Mouse (Mus musculus): ENCODE measurements around the gene Sept7. TPM values are rescaled to one million over a fixed set of nuclear protein-coding genes. Genes with fewer than 3 reads are reported as not detected.
"Not testable (repeated sequence)": the region's sequence is repeated elsewhere in the genome, so short reads cannot be mapped to it uniquely, and the experiment has no call there.

Gene Sept7
- polyA plus RNA-seq, 1 experiment from 2014 or later, result 262 TPM

DNA sequence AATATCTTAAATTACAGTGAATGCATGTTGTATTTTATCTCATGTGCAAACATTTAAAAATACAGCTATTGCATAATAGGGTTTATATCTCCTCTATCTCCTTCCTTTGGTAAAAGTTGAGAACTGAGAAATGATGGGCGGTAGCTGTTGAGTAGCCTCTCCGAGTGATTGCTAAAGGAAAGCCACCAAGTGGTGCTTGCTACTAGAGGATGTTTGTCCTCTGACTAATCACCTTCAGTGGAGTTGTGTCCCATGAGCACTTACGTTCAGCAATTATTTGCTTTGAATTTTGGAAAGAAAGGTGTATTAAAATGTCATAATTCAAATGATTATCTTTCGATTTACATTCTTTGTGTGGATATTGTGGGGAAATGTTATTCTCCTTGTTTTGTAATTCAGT lies 13.6 kb downstream of the Sept7 start:
- Histone ChIP-seq H3K4me1 (replicated peaks) (no peaks in the 10 kb centered on the region), H3K9me3 (no peaks in the 10 kb centered on the region), H3K36me3 (peaks cover 8% of the 10 kb centered on the region; the same call in 1 of the 2 replicates), H3K4me3 (replicated peaks) (no peak overlapping the region), H3K27me3 (replicated peaks) (no peaks in the 10 kb centered on the region), H3K27ac (no peak overlapping the region), H3K4me2 (replicated peaks) (no peak overlapping the region), H3K9ac (no peak overlapping the region)
- WGBS, result 92% methylated on average over 4 of the region's 4 CpGs
- no peak for ATAC-seq

DNA sequence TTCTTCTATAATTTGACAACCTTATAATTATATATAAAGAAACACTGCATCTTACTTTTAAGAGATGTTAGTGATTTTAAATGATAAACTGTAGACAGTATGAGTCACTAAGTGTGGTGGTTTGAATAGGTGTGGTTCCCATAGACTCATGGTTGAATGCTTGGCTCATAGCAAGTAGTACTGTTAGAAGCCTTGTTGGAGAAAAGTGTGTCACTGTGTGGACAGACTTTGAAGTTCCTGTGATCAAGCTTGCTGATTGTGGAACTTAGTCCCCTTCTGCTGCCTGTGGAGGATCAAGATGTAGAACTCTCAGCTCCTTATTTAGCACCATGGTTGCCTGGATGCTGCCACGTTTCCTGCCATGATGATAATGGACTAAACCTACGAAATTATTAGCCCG lies 14.9 kb downstream of the Sept7 start:
- WGBS, result 95% methylated on average over 3 of the region's 3 CpGs
- Histone ChIP-seq H3K27ac (no peak overlapping the region), H3K27me3 (replicated peaks) (no peaks in the 10 kb centered on the region)

DNA sequence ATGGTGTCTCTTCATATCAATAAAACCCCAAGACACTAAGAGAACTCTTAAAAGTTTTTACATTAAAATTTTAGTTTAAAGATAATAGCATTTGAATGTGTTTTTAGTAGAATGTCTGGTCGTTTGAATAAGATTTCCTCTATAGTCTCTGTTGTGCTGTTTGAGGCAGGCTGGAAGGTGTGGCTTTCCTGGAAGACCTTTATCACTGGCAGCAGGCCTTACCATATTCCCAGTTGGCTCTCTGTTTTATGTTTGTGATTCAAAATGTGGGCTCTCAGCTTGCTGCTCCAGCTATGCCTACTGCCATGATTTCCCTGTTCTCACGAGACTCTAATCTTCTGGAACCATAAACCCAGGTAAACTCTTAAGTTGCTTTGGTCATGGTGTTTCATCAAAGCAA lies 15.3 kb downstream of the Sept7 start:
- H3K4me3 ChIP-seq (replicated peaks), result no peak overlapping the region
- no peaks in the 10 kb centered on the region for H3K27me3 ChIP-seq (replicated peaks)
- ATAC-seq, result no peak
- H3K4me1 ChIP-seq (replicated peaks), result no peaks in the 10 kb centered on the region
- no peak overlapping the region for H3K4me2 ChIP-seq (replicated peaks)
- no peak overlapping the region for H3K27ac ChIP-seq
- no peak overlapping the region for H3K9ac ChIP-seq
- no peaks in the 10 kb centered on the region for H3K9me3 ChIP-seq
- H3K36me3 ChIP-seq, result peaks cover 8% of the 10 kb centered on the region; the same call in 1 of the 2 replicates
- WGBS, result 87% methylated on average over 2 of the region's 2 CpGs

More for the DNA sequence above, 14.9 kb downstream of the Sept7 start:
- ATAC-seq, result no peak
- H3K4me1 ChIP-seq (replicated peaks), result no peaks in the 10 kb centered on the region
- no peaks in the 10 kb centered on the region for H3K9me3 ChIP-seq
- no peak overlapping the region for H3K4me3 ChIP-seq (replicated peaks)
- no peak overlapping the region for H3K4me2 ChIP-seq (replicated peaks)
- H3K9ac ChIP-seq, result no peak overlapping the region
- peaks cover 8% of the 10 kb centered on the region; the same call in 1 of the 2 replicates for H3K36me3 ChIP-seq

DNA sequence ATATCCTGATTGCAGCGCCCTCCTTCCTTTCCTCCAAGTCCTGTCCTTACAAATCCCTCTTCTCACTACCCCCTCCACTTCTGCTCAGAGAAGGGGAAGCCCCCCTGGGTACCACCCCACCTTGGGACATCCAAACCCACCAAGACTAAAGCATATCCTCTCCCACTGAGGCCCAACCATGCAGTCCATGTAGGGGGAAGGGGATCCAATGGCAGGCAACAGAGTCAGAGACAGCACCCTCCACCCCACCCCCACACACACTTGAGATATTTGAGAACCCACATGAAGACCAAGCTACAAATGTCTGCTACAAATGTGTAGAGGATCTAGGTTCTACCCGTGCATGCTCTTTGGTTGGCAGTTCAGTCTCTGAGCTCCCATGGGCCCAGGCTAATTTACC lies 19.7 kb downstream of the Sept7 start:
- Histone ChIP-seq H3K27me3 (replicated peaks) (no peaks in the 10 kb centered on the region), H3K9ac (no peak overlapping the region), H3K4me1 (replicated peaks) (no peaks in the 10 kb centered on the region), H3K27ac (no peak overlapping the region), H3K36me3 (peaks cover 8% of the 10 kb centered on the region; the same call in 1 of the 2 replicates), H3K4me3 (replicated peaks) (no peak overlapping the region), H3K4me2 (replicated peaks) (no peak overlapping the region), H3K9me3 (no peaks in the 10 kb centered on the region)
- no peak for ATAC-seq
- WGBS, result 96% methylated on average over 2 of the region's 2 CpGs

DNA sequence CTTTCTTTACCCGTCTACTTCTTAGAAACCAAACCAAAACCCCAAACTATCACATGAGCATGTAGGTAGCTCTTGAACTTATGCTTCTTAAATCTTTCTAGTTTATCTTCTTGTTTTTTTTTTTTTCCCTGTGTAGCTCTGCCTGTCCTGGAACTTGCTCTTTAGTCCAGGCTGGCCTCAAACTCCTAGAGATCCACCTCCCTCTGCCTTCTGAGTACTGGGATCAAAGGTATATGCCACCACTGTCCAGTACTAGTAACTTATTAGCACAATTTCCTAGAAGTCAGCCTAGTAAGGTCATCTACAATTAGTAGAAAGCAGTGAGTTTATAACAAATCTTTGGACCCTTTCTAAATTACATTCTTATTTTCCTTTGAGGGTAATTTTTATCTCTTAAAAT lies 37.6 kb downstream of the Sept7 start:
- Histone ChIP-seq H3K27me3 (replicated peaks) (no peaks in the 10 kb centered on the region), H3K9me3 (no peaks in the 10 kb centered on the region), H3K9ac (no peak overlapping the region), H3K4me1 (replicated peaks) (no peaks in the 10 kb centered on the region), H3K4me3 (replicated peaks) (no peak overlapping the region), H3K27ac (no peak overlapping the region), H3K36me3 (peaks cover 6% of the 10 kb centered on the region; the same call in 1 of the 2 replicates), H3K4me2 (replicated peaks) (no peak overlapping the region)
- ATAC-seq, result no peak
- WGBS, result 94% methylated on average over 1 of the region's 1 CpGs

DNA sequence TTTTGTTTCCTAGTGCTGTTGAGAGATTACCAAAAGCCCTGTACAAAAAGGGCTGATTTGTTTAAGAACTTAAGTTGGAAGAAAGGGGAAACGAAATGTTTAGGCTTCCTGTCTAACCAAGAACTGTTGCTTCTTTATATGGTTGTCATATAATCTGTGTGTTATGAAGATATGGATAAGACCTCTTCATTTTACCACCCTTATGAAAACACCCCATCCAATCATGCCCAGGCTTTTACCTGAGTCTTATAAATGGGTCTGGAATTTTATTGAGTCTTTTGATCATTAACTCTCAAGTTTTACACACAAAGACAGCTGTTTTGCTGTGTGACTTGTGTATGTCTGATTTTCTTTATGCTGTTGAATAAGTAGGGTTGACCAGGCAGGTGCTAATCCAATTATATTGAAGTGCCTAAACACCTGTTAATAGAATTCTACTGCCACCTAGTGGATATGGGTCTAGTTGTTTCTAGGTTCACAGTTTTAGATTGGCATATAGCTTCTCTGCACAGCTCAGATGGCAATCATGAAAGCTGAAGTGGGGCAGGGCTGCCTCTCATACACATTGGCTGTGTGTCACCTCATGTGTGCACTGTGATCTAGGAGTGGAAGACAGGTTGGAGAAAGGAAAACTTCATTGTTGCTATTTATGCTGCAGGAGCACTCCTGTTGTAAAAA lies 57.4 kb downstream of the Sept7 start:
- no peaks in the 10 kb centered on the region for H3K27me3 ChIP-seq (replicated peaks)
- no peak overlapping the region for H3K4me3 ChIP-seq (replicated peaks)
- no peak overlapping the region for H3K9ac ChIP-seq
- WGBS, result 73% methylated on average over 1 of the region's 1 CpGs
- peak; percentile 62; the same call in 1 of the 2 replicates for ATAC-seq
- no peaks in the 10 kb centered on the region for H3K9me3 ChIP-seq
- no peaks in the 10 kb centered on the region for H3K4me1 ChIP-seq (replicated peaks)
- H3K4me2 ChIP-seq (replicated peaks), result no peak overlapping the region
- H3K36me3 ChIP-seq, result peaks cover 2% of the 10 kb centered on the region; the same call in 1 of the 2 replicates
- no peak overlapping the region for H3K27ac ChIP-seq

DNA sequence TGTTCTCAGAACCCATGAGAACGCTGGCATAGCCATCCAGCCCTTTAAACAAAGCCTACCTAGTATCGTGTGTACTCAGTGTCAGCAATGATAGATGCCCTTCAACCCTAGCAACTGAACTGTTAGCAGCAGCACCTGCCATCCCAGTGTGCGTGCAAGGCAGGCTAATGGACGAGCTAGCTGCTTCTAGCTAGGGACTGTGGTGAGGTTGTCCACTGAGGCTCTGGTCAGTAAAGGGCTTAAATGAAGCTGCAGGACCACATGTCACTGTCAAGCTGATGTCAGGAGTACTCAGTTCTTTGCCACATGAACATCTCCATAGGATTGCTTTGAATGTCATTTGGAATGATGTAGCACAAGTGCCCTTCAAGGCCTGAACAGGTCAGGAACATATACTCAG lies 62.1 kb downstream of the Sept7 start:
- Histone ChIP-seq H3K4me1 (replicated peaks) (no peaks in the 10 kb centered on the region), H3K9ac (no peak overlapping the region), H3K4me2 (replicated peaks) (no peak overlapping the region), H3K36me3 (no peaks in the 10 kb centered on the region; the same call in 1 of the 2 replicates), H3K9me3 (no peaks in the 10 kb centered on the region), H3K27me3 (replicated peaks) (no peaks in the 10 kb centered on the region), H3K4me3 (replicated peaks) (no peak overlapping the region), H3K27ac (no peak overlapping the region)
- 61% methylated on average over 4 of the region's 4 CpGs for WGBS
- no peak for ATAC-seq

DNA sequence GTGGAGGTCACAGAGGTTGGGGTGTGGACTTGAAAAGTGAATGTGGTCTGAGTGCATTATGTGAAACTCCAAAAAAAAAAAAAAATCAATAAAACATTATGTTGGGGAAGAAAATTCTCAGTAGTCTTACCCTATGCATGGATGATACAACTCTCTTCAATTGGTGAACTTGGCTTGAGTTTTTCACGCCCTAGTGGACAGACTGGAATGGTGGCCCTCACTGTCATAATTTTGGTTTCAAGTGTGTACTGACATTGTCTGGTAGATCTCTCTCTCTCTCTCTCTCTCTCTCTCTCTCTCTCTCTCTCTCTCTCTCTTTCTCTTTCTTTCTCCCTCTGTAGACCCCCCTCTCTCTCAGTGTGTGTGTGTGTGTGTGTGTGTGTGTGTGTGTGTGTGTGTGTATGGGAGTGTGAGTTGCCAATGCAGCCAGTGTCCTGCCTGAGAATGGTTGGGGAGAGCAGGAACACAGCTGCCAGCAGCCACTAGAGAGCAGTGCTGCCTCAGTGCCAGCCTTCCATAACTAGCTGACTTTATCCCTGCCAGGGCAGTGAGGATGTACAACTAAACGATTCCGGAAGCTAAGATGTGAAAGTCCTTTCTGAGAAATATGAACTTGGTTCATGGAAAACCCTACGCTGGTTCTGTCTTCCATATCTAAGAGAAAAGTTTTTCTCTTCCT lies 65.7 kb downstream of the Sept7 start:
- ATAC-seq, result peak; percentile 76
- Histone ChIP-seq H3K9me3 (no peaks in the 10 kb centered on the region), H3K27me3 (replicated peaks) (no peaks in the 10 kb centered on the region), H3K4me1 (replicated peaks) (no peaks in the 10 kb centered on the region), H3K36me3 (no peaks in the 10 kb centered on the region), H3K27ac (no peak overlapping the region), H3K9ac (no peak overlapping the region), H3K4me2 (replicated peaks) (no peak overlapping the region), H3K4me3 (replicated peaks) (no peak overlapping the region)
- 52% methylated on average over 4 of the region's 4 CpGs for WGBS

DNA sequence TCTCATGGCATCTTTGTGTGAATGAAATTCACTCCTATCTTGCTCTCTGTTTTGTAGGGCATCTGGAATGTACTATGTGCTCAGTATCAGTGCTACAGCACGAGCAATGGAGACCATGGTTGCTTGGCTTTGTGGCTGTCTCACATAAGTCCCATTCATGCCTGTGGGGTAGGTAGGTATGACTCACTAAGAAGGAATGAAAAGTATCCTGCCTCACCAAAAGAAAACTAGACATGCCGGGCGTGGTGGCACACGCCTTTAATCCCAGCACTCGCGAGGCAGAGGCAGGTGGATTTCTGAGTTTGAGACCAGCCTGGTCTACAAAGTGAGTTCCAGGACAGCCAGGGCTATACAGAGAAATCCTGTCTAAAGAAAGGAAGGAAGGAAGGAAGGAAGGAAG lies 67.4 kb downstream of the Sept7 start:
- not testable (repeated sequence) for H3K36me3 ChIP-seq; H3K9ac ChIP-seq; H3K4me3 ChIP-seq (replicated peaks); ATAC-seq; H3K27ac ChIP-seq; H3K9me3 ChIP-seq; H3K4me2 ChIP-seq (replicated peaks); H3K27me3 ChIP-seq (replicated peaks); H3K4me1 ChIP-seq (replicated peaks)
- WGBS, result 89% methylated on average over 6 of the region's 6 CpGs

DNA sequence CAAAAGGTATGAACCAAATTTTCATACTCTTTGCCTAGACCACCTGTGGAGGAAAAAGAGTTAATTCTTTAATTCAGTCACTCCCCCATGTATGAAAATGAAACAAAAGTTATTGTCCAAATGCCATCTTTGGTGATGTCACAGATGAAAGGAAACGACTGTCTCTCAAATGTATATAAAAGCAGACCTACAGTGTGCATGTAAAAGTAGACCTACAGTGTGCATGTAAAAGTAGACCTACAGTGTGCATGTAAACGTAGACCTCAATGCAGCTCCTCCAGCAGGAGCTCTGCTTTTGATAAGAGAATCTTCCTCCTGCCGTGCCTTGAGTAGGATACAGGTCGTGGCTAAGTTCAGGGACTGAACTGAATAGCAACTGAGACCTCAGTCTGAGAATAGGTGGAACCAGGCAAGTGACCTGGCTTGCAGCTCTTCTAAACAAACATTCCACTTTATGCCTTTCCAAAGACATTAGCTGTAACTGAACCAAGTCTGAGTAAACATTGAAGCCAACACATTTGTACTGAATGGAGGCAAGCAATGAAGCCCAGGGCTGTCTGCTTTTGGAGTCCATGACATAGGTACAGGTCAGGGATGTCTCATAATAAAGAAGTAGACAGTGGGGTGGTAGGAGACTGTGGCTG lies 75.6 kb downstream of the Sept7 start:
- no peak for ATAC-seq
- no peaks in the 10 kb centered on the region for H3K27me3 ChIP-seq (replicated peaks)
- no peak overlapping the region for H3K4me3 ChIP-seq (replicated peaks)
- WGBS, result 74% methylated on average over 4 of the region's 4 CpGs
- H3K9ac ChIP-seq, result no peak overlapping the region
- no peaks in the 10 kb centered on the region for H3K9me3 ChIP-seq
- H3K4me2 ChIP-seq (replicated peaks), result no peak overlapping the region
- no peaks in the 10 kb centered on the region for H3K36me3 ChIP-seq
- no peak overlapping the region for H3K27ac ChIP-seq
- no peaks in the 10 kb centered on the region for H3K4me1 ChIP-seq (replicated peaks)

DNA sequence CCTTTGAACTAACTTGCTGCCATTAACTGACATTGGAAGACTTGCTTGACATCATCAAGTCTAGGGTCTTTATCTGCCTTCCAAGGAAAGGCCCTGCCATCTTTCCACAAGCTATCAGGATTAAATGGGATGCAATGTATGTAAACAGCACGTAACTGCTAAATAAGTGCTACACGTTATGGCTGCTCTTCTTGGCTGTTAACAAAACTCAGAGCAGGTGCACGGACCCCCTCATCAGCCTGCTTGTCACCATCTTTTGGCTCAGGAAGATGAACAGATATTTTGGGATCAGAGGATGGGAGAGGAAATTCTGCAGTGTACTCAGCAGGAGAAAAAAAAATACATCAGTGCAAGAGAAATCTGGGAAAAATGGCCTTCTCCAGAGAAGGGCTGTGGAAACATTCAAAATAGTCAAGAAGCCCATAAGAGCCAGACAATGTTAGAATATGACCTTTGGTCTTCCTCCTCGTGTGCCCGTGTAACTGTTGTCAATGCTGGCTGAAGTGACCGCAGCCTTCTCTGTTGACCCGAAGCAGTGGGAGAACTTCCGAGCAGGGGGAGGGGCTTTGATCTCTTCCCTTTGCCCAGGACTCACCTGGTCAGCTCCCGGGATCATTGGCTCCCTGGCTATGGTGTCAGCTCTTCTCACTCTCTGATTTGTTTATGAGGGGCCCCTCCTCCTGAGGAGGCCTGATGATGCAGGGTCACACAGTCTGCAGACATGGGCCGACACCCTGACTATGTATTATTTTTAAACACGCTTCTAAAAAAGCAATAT lies 76.9 kb downstream of the Sept7 start:
- Histone ChIP-seq H3K4me1 (replicated peaks) (no peaks in the 10 kb centered on the region), H3K27ac (no peak overlapping the region), H3K9ac (no peak overlapping the region), H3K4me2 (replicated peaks) (no peak overlapping the region), H3K4me3 (replicated peaks) (no peak overlapping the region), H3K36me3 (no peaks in the 10 kb centered on the region), H3K9me3 (no peaks in the 10 kb centered on the region), H3K27me3 (replicated peaks) (no peaks in the 10 kb centered on the region)
- 76% methylated on average over 11 of the region's 11 CpGs for WGBS
- no peak for ATAC-seq

All from intestine, embryonic 15.5 days (tissue).